In genomic region chr1:181975510-181975909, GRCm38 (mm10) we compare ENCODE assay signal across 10 mouse cellular contexts. TPM values are rescaled to one million over a fixed set of nuclear protein-coding genes. Genes with fewer than 3 reads are reported as not detected.
DNase-seq lines count a peak whose midpoint lies in the region; ATAC-seq and TF ChIP-seq lines count a peak whose summit lies in the region.
"Had no signal": no experiment of that assay in that cellular context is flagged by ENCODE, and none has a peak within 500 bp of the region (broad histone marks: within the 10 kb centered on the region; RNA-seq: fewer than 3 reads in every experiment).

No protein-coding gene starts in this region.

- DNase-seq in heart, adult 11 months = peak; percentile 90
- DNase-seq in heart, postnatal 25 days (ENCODE audit: low spot score) = no peak
- DNase-seq in limb, embryonic 10.5 days (ENCODE audit: low spot score) = no peak
- DNase-seq in brain, embryonic 14.5 days (ENCODE audit: low read depth) = peak; percentile 29
- no peak for DNase-seq in cerebellum, postnatal 36 days
- no peak for DNase-seq in right cerebral cortex, adult 18-20 months
- DNase-seq: lung, adult 18-20 months had no signal

- WGBS in limb, embryonic 12.5 days = 68% methylated on average over 3 of the region's 3 CpGs
- 88% methylated on average over 3 of the region's 3 CpGs for WGBS in limb, embryonic 10.5 days
- WGBS in hindbrain, embryonic 16.5 days = 78% methylated on average over 3 of the region's 3 CpGs

- H3K4me2 ChIP-seq in limb, embryonic 12.5 days = no peak overlapping the region
- no peak overlapping the region for H3K4me2 ChIP-seq in hindbrain, embryonic 16.5 days (ENCODE audit: low read length)

- ATAC-seq in limb, embryonic 12.5 days (ENCODE audit: insufficient number of reproducible peaks, insufficient read depth, low FRiP score, low TSS enrichment, low read depth) = no peak
- ATAC-seq in hindbrain, embryonic 16.5 days = peak; percentile 48; the same call in 1 of the 2 replicates

- no peaks in the 10 kb centered on the region for H3K9me3 ChIP-seq in limb, embryonic 12.5 days
- no peaks in the 10 kb centered on the region for H3K9me3 ChIP-seq in limb, embryonic 10.5 days (replicated peaks)
- no peaks in the 10 kb centered on the region for H3K9me3 ChIP-seq in hindbrain, embryonic 16.5 days (ENCODE audit: control insufficient read depth, low read length)

- H3K27me3 ChIP-seq in limb, embryonic 12.5 days = no peaks in the 10 kb centered on the region
- no peaks in the 10 kb centered on the region for H3K27me3 ChIP-seq in limb, embryonic 10.5 days (ENCODE audit: low read depth, poor library complexity, severe bottlenecking)
- no peaks in the 10 kb centered on the region for H3K27me3 ChIP-seq in hindbrain, embryonic 16.5 days (replicated peaks; ENCODE audit: control insufficient read depth, insufficient read depth, low read length)

- peaks cover 31% of the 10 kb centered on the region for H3K4me1 ChIP-seq in limb, embryonic 12.5 days (replicated peaks)
- H3K4me1 ChIP-seq in limb, embryonic 10.5 days = peaks cover 11% of the 10 kb centered on the region
- H3K4me1 ChIP-seq in hindbrain, embryonic 16.5 days (ENCODE audit: control insufficient read depth, insufficient read depth, low read depth, low read length) = peaks cover 3% of the 10 kb centered on the region; the same call in 1 of the 2 replicates

- peaks cover 4% of the 10 kb centered on the region; the same call in 1 of the 2 replicates for H3K36me3 ChIP-seq in limb, embryonic 12.5 days
- no peaks in the 10 kb centered on the region for H3K36me3 ChIP-seq in limb, embryonic 10.5 days
- H3K36me3 ChIP-seq in hindbrain, embryonic 16.5 days (ENCODE audit: control insufficient read depth, insufficient read depth, low read length) = no peaks in the 10 kb centered on the region

- 0 out of 2 replicates have a peak overlapping the region, but pooled peaks have one; percentile 56 for H3K27ac ChIP-seq in limb, embryonic 12.5 days
- H3K27ac ChIP-seq in limb, embryonic 10.5 days = no peak overlapping the region
- H3K27ac ChIP-seq in hindbrain, embryonic 16.5 days (ENCODE audit: low read depth, low read length) = no peak overlapping the region

- no peak for TF ChIP-seq POLR2A in brain, embryonic 14.5 days (IDR thresholded peaks at IDR 0.05; ENCODE audit: borderline replicate concordance, extremely low read depth, insufficient read depth, insufficient read length, poor library complexity, severe bottlenecking)

- intact Hi-C loops in heart, postnatal 25 days (cut with DNase I) = loop anchor here (5.0 kb wide), 1 partner anchor 38 kb away; no protein-coding TSS in a partner anchor

- no peak overlapping the region for H3K9ac ChIP-seq in limb, embryonic 12.5 days (replicated peaks)
- H3K9ac ChIP-seq in hindbrain, embryonic 16.5 days (ENCODE audit: low read depth, low read length) = no peak overlapping the region

- TF ChIP-seq CTCF in brain, embryonic 14.5 days (IDR thresholded peaks at IDR 0.05; ENCODE audit: borderline replicate concordance, extremely low read depth, insufficient read depth, insufficient read length) = no peak

- no peak overlapping the region for H3K4me3 ChIP-seq in limb, embryonic 12.5 days (replicated peaks)
- no peak overlapping the region for H3K4me3 ChIP-seq in limb, embryonic 10.5 days
- no peak overlapping the region for H3K4me3 ChIP-seq in hindbrain, embryonic 16.5 days (ENCODE audit: low read length)

RNA-seq across cellular contexts. Expression of gene Enah, which starts 44.3 kb away (rescaled TPM):
- total RNA-seq in heart, postnatal 25 days (2021) = 100 to 1,000 TPM; 106 to 109 TPM
- 30.6 and 31.6 TPM in 2 replicates for polyA plus RNA-seq in limb, embryonic 12.5 days (2016; fragmentation: Nextera tagmentation; extraction: Ambion mirVana)
- polyA plus RNA-seq in limb, embryonic 10.5 days (2016; fragmentation: Nextera tagmentation; extraction: Ambion mirVana) = 23.0 and 23.6 TPM in 2 replicates
- 79.5 and 122 TPM in 2 replicates for polyA plus RNA-seq in brain, embryonic 14.5 days (2012; rRNA removed)
- polyA plus RNA-seq in hindbrain, embryonic 16.5 days (2015; fragmentation: Nextera tagmentation; extraction: Ambion mirVana) = 23.5 and 24.4 TPM in 2 replicates
- total RNA-seq: monocyte, adult 5-6 weeks had no signal

Comparison
In these comparisons a context has a peak if more than half of its experiments do, and no peak if none do; other contexts are left out.
1. DNase-seq: peak in heart, adult 11 months (single experiment) and brain, embryonic 14.5 days (single experiment); none in heart, postnatal 25 days (single experiment), limb, embryonic 10.5 days (single experiment), cerebellum, postnatal 36 days (0 of 2) and right cerebral cortex, adult 18-20 months (single experiment).